Mouse (Mus musculus): ENCODE data around the gene Nr5a1.

Gene Nr5a1

DNA sequence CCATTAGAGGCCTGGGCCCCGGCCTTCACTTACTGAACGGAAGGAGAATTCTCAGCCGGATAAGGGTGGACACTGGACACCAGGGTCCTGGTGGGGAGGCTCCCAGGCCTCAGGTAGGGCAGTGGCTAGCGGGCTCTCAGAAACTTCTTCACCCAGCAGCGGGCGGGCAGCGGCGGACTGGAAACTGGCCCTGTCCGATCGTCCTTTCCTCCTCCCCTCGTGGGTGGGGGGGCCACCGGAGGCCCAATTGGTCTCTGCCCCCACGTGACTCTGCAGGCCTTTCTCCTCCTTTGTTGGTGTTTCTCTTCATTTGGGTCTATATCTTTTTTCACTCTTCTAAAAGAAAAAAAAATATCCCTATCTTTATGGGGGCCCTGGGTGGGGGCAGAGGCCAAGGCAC is at the start of gene Nr5a1:
Nr5a1 (minus strand) TSS at position 219 of the 400 bp plus-strand sequence.
- no peak for DNase-seq

- no peak for DNase-seq
These were observed 25.5 kb upstream of the Nr5a1 start for GRCm38 (mm10) chr2:38739847-38740246.

- peak; percentile 39 to 85 for DNase-seq
These were observed 25.1 kb upstream of the Nr5a1 start for GRCm38 (mm10) chr2:38739410-38739809.

GRCm38 (mm10) chr2:38738601-38739301 is 24.4 kb upstream of the Nr5a1 start:
- no peak for DNase-seq

GRCm38 (mm10) chr2:38735740-38736139 is 21.4 kb upstream of the Nr5a1 start:
- DNase-seq = no peak

DNA sequence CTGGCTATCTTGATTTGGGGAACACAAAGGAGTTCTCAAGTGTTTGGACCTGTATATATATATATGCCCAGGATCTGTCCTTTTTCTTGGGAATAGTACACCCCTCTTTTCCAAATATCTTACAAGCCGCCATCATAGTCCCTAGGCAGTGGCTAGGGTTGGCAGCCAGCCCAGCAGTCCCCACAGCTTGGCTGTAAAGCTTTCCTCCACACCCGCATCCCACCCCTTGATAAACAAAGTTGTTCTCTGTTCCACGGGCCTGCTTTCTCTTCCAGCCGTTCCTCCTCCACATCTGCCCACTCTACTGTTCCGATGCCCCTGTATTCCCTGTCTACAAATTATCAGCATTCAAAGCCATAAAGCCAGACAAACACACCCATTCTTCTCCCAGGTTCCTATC is 20.4 kb upstream of the Nr5a1 start:
- no peak for DNase-seq

GRCm38 (mm10) chr2:38730331-38730827 is 16.0 kb upstream of the Nr5a1 start:
- DNase-seq = no peak

DNA sequence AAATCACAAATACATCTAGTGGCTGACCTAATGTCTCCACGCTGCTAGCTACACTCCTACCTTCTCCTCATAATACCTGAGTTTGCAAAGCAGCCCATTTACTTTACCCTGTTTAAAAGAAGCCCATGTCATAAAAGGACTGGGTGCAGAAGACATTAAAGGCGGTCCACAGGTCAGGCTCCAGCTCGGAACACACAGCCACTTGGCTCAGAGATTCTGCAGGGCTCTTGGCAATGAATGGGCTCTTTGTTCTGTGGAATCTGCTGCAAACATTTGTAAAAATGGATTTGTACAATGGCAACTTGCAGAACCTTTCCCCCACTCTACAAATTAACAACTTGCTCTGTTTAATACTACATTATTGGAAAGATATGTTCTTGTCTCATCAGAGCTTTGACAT is 11.1 kb upstream of the Nr5a1 start:
- no peak for DNase-seq

- no peak for DNase-seq
These were observed 9.0 kb upstream of the Nr5a1 start for GRCm38 (mm10) chr2:38723378-38723777.

DNA sequence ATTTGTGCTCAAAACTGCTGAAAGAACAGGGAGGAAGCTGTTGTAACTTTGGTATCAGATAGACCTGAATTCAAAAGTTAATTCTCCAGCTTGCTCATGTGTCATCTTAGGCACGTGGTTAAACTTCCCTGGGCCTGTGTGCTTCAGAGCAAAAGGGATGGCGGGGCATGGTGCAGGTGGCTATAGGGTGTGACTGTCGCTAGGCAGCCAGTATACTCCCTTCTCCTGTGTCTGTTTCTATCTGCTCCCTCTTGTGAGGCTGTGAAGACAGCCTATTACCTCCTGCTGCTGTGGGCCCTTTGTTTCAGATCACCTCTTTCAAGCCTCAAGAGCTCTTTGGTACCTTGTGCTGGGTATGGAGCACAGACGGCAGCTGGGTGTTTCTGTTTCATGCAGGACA is 7.7 kb upstream of the Nr5a1 start:
- no peak for DNase-seq

DNA sequence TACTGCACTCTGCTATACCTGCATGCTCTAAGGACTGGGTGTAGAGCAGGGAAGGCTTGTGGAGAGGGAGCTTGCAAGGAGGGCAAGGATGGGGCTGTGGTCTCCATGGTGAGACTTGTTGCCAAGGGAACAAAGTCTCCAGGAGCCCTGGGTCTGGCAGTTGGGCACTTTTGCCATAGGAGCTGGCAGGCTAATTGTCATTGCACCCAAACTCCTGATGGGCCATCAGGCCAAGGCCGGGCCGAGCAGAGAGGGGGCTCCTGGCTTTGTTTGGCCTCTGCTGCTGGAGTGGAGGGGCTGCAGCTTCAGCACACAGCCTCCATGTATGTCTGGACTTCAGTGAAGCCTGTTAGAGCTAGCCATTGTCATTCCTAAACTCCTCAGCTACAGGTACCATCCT is 6.3 kb upstream of the Nr5a1 start:
- no peak for DNase-seq

- no peak for DNase-seq
These were observed 5.0 kb upstream of the Nr5a1 start for GRCm38 (mm10) chr2:38719354-38719753.

GRCm38 (mm10) chr2:38718676-38719075 is 4.3 kb upstream of the Nr5a1 start:
- DNase-seq = no peak

DNA sequence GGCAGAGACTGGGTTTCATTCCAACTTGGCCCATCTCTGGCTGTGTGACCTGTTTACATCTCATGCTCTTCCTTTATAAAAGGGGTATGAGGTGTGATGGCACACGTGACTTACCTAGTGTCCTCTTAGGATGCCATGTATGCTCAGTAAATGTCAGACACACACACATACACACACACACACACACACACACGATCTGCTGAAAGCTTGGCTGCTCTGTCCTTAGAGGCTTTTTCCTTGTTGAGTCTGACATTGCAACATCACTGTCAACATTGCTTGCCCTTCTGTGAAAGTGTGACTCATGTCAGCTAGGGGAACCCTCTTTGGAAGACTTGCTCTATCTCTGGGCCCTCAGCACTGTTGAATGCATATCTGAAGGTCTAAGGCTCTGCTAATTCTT is 3.1 kb upstream of the Nr5a1 start:
- no peak for DNase-seq

DNA sequence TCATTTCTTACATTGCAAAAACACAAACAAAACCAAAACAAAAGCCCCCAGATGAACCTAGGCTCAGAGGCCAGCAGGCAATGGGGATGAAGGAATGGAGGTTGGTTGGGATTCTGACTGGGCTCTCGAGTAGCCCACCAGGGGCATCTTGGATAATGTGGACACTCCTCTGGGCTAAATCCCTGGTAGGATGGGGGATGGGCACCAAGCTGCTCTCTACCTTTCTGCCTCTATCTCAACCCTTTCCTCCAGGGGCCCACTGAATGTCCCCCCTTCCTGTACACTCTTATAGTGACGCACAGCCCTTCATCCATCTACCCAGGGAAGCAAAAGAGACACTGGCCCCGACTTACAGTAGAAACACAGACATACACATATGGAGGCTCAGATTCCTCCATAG is 746 bp downstream of the Nr5a1 start:
- DNase-seq = no peak

DNA sequence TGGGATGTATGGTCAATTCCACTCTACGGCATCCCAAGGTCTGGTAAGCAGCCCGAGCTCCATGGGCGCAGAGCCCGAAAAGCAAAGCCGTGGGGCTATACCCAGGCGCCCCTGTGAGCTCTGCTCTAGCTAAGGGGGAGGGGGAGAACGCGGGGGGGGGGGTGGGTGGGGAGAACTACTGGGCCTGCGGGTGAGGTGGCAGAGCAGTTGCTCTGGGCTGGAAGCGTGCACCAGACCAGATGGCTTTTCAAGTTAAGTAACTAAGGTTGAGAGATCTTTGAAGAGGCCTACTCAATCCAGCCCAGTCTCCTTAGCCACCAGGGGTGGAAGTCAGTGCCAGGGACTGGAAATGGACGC is 1.6 kb downstream of the Nr5a1 start:
- no peak for DNase-seq

GRCm38 (mm10) chr2:38712076-38712768 is 2.1 kb downstream of the Nr5a1 start:
- no peak for DNase-seq

GRCm38 (mm10) chr2:38711421-38711861 is 2.9 kb downstream of the Nr5a1 start:
- DNase-seq = no peak

- peak; percentile 19 to 56 for DNase-seq
These were observed 3.8 kb downstream of the Nr5a1 start for GRCm38 (mm10) chr2:38710304-38711241.

- DNase-seq = no peak
These were observed 5.2 kb downstream of the Nr5a1 start for GRCm38 (mm10) chr2:38708907-38709688.

- peak in 1 of 2 experiments; percentile 19 for DNase-seq
These were observed 7.7 kb downstream of the Nr5a1 start for GRCm38 (mm10) chr2:38706661-38707060.

- no peak for DNase-seq
These were observed 9.3 kb downstream of the Nr5a1 start for GRCm38 (mm10) chr2:38705036-38705435.
